Mouse (Mus musculus) granulocyte monocyte progenitor cell, adult 5-6 weeks (primary cell): ENCODE results near the gene Clrn2. TPM values are rescaled to one million over a fixed set of nuclear protein-coding genes. Genes with fewer than 3 reads are reported as not detected.

Experiments used
- ATAC-seq: replicated peaks from 2 replicates; pipeline ENCODE4 v1.8.0; 2016; ENCODE audit warnings: mild to moderate bottlenecking, moderate TSS enrichment, inconsistent platforms; ENCODE audit not compliant: poor library complexity, severe bottlenecking
- total RNA-seq, 2 experiments: library from RNA; stranded (forward) in 1 of 2; stranded (reverse) in 1 of 2; fragments of 200-712, 200-1000 nt in 1 of 2; fragments of >200 nt in 1 of 2; fragmentation: Nextera tagmentation in 1 of 2; gene quantifications; 2 replicates each; pipeline ENCODE4 v1.2.3; 2014 to 2017

Gene Clrn2
- total RNA-seq, 2 experiments from 2014 or later = not detected

- ATAC-seq = no peak
These were observed 43.5 kb downstream of the Clrn2 start for GRCm38 (mm10) chr5:45496930-45497550.

GRCm38 (mm10) chr5:45497564-45497963, 44.0 kb downstream of the Clrn2 start:
- ATAC-seq = no peak

GRCm38 (mm10) chr5:45510071-45510470, 56.5 kb downstream of the Clrn2 start:
- no peak for ATAC-seq

- no peak for ATAC-seq
These were observed 59.4 kb downstream of the Clrn2 start for GRCm38 (mm10) chr5:45512908-45513307.

GRCm38 (mm10) chr5:45513511-45513910, 60.0 kb downstream of the Clrn2 start:
- ATAC-seq = no peak

Other genes starting within 250 kb of the Clrn2 start
- gene Qdpr, start 3.5 kb upstream of the Clrn2 start, total RNA-seq (2014; fragmentation: Nextera tagmentation) = 123 and 124 TPM in 2 replicates
- gene Qdpr, start 3.5 kb upstream of the Clrn2 start, total RNA-seq (2017) = 35.4 and 47.3 TPM in 2 replicates
- 52.4 and 54.4 TPM in 2 replicates for gene Lap3, start 39.6 kb downstream of the Clrn2 start, total RNA-seq (2014; fragmentation: Nextera tagmentation)
- gene Lap3, start 39.6 kb downstream of the Clrn2 start, total RNA-seq (2017) = 59.8 and 68.8 TPM in 2 replicates
- gene Med28, start 66.5 kb downstream of the Clrn2 start, total RNA-seq (2014; fragmentation: Nextera tagmentation) = 78.5 and 86.0 TPM in 2 replicates
- gene Med28, start 66.5 kb downstream of the Clrn2 start, total RNA-seq (2017) = 48.9 and 57.0 TPM in 2 replicates
- not detected in 2 replicates for gene Fam184b, start 185.9 kb downstream of the Clrn2 start, total RNA-seq (2014; fragmentation: Nextera tagmentation)
- gene Fam184b, start 185.9 kb downstream of the Clrn2 start, total RNA-seq (2017) = 0.43 TPM in 1 of 2 replicates, not detected in the other
- gene Ncapg, start 216.2 kb downstream of the Clrn2 start, total RNA-seq (2014; fragmentation: Nextera tagmentation) = 48.1 and 51.3 TPM in 2 replicates
- 80.9 and 94.9 TPM in 2 replicates for gene Ncapg, start 216.2 kb downstream of the Clrn2 start, total RNA-seq (2017)